Mouse (Mus musculus) thymus, postnatal 0 days (tissue): ENCODE measurements around the gene Gipc3. TPM values are rescaled to one million over a fixed set of nuclear protein-coding genes. Genes with fewer than 3 reads are reported as not detected.
A peak's percentile ranks its signal among the peaks of the same experiment; 100 is the strongest.

Experiments used
- DNase-seq: peaks from one replicate; pipeline ENCODE4 v3.0.0-alpha.2; 2015; ENCODE audit warnings: low spot score
- polyA plus RNA-seq: library from polyadenylated mRNA; unstranded; fragments of >200 nt; fragmentation: Nextera tagmentation; extraction: Ambion mirVana; gene quantifications from 2 replicates; pipeline ENCODE4 v1.2.1, GENCODE M21; 2015

Gene Gipc3
- polyA plus RNA-seq, 1 experiment from 2014 or later = 0.16 TPM

- DNase-seq = no peak
These were observed 41.7 kb downstream of the Gipc3 start for GRCm38 (mm10) chr10:81301321-81301720.

GRCm38 (mm10) chr10:81300352-81300907 is 42.6 kb downstream of the Gipc3 start:
- no peak for DNase-seq

- no peak for DNase-seq
These were observed 43.3 kb downstream of the Gipc3 start for GRCm38 (mm10) chr10:81299585-81300351.

- DNase-seq = no peak
These were observed 44.5 kb downstream of the Gipc3 start for GRCm38 (mm10) chr10:81298369-81299100.

GRCm38 (mm10) chr10:81297845-81298244 is 45.2 kb downstream of the Gipc3 start:
- DNase-seq = peak; percentile 73

GRCm38 (mm10) chr10:81297246-81297645 is 45.8 kb downstream of the Gipc3 start:
- peak; percentile 75 for DNase-seq

GRCm38 (mm10) chr10:81295185-81295584 is 47.9 kb downstream of the Gipc3 start:
- no peak for DNase-seq

GRCm38 (mm10) chr10:81294442-81294841 is 48.6 kb downstream of the Gipc3 start:
- no peak for DNase-seq

GRCm38 (mm10) chr10:81293334-81294030 is 49.6 kb downstream of the Gipc3 start:
- DNase-seq = no peak

- DNase-seq = peak; percentile 100
These were observed 50.3 kb downstream of the Gipc3 start, which contains the start of gene Pip5k1c for GRCm38 (mm10) chr10:81292554-81293333. Gene Pip5k1c (plus strand): TSS chr10:81292963.

GRCm38 (mm10) chr10:81291511-81292104 is 51.5 kb downstream of the Gipc3 start, which contains the start of gene Tjp3:
Gene Tjp3 (minus strand): TSS chr10:81291581.
- no peak for DNase-seq

GRCm38 (mm10) chr10:81290698-81291460 is 52.2 kb downstream of the Gipc3 start:
- no peak for DNase-seq

- no peak for DNase-seq
These were observed 53.3 kb downstream of the Gipc3 start for GRCm38 (mm10) chr10:81289811-81290210.

GRCm38 (mm10) chr10:81289278-81289677 is 53.8 kb downstream of the Gipc3 start:
- peak; percentile 71 for DNase-seq

GRCm38 (mm10) chr10:81288601-81289000 is 54.5 kb downstream of the Gipc3 start:
- DNase-seq = peak; percentile 69

- DNase-seq = peak; percentile 71
These were observed 55.4 kb downstream of the Gipc3 start for GRCm38 (mm10) chr10:81287513-81288157.

GRCm38 (mm10) chr10:81286586-81286985 is 56.5 kb downstream of the Gipc3 start:
- DNase-seq = no peak

- peak; percentile 94 for DNase-seq
These were observed 57.2 kb downstream of the Gipc3 start for GRCm38 (mm10) chr10:81285694-81286450.
